In genomic region chr2:23016121-23016520, GRCm38 (mm10) we compare ENCODE assay signal across 18 mouse cellular contexts.
"Had no signal": no experiment of that assay in that cellular context is flagged by ENCODE, and none has a peak within 500 bp of the region (broad histone marks: within the 10 kb centered on the region; RNA-seq: fewer than 3 reads in every experiment).

No protein-coding gene starts in this region.

- H3K9ac ChIP-seq: limb, embryonic 13.5 days; liver, embryonic 15.5 days; lung, embryonic 14.5 days; stomach, embryonic 15.5 days had no signal

- H3K4me2 ChIP-seq: limb, embryonic 13.5 days; liver, embryonic 11.5 days; liver, embryonic 15.5 days; stomach, embryonic 15.5 days had no signal

- H3K27ac ChIP-seq: limb, embryonic 13.5 days; liver, embryonic 15.5 days; midbrain, embryonic 10.5 days; stomach, embryonic 15.5 days had no signal

- H3K36me3 ChIP-seq: limb, embryonic 13.5 days; liver, embryonic 15.5 days; stomach, embryonic 15.5 days had no signal

- H3K27me3 ChIP-seq: limb, embryonic 13.5 days; liver, embryonic 15.5 days; stomach, embryonic 15.5 days had no signal

- ATAC-seq: hindbrain, embryonic 16.5 days; inflammation-experienced regulatory T-cells, adult 6 months; intestine, postnatal 0 days had no signal

- H3K9me3 ChIP-seq: limb, embryonic 13.5 days; liver, embryonic 15.5 days; midbrain, embryonic 10.5 days; stomach, embryonic 15.5 days had no signal

- DNase-seq: kidney, adult 9 months; kidney, postnatal 10 days; kidney, postnatal 4 days; left cerebral cortex, postnatal 4 days; lung, embryonic 14.5 days; midbrain, embryonic 14.5 days; right cerebral cortex, postnatal 14 days; thymus, adult 2 months; thymus, postnatal 25 days had no signal

- H3K4me3 ChIP-seq: limb, embryonic 13.5 days; liver, embryonic 15.5 days; midbrain, embryonic 10.5 days; myocyte; stomach, embryonic 15.5 days had no signal
